Mouse (Mus musculus): Measurements from ENCODE around the gene S100a10.

Gene S100a10

DNA sequence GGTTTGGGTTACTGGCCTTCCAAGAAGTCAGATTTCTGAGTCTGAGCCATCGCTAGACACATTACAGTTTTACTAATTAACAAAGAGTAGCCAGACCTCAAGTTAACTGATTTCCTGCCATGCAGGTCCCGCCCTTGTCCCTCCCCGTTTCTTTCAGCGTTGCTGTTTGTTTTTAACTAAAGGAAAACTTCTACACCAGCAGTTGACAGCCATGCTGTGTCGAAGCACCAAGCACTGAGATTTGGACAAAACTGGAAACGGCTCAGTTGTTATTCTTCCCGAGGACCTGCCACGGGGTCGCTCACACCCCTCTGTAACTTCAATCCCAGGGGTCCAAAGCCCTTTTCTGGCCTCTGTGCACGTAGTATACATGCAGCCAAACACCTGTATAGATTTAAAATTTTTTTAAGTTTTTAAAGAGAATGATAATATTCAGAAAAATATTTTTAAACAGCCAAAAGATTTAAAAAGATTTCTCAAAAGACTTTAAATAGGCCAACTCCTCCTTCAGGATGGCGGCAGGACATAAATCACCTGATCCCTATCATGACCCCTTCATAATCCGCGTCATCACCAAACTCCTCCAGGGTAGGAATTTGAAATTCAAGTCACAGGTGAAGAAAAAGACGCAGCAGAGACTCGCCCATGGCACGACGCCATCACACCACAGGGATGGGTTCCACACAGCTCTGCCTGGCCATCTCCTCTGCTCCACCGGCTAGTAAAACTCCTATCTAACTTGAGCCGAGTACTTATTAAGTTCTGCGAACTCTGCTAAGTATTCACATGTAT lies 6.9 kb upstream of the S100a10 start:
- no peak for DNase-seq (ENCODE audit: low spot score in 2 of 2)

- no peak for DNase-seq (ENCODE audit: low spot score in 2 of 2)
Measured at GRCm38 (mm10) chr3:93548541-93549266, 6.2 kb upstream of the S100a10 start.

DNA sequence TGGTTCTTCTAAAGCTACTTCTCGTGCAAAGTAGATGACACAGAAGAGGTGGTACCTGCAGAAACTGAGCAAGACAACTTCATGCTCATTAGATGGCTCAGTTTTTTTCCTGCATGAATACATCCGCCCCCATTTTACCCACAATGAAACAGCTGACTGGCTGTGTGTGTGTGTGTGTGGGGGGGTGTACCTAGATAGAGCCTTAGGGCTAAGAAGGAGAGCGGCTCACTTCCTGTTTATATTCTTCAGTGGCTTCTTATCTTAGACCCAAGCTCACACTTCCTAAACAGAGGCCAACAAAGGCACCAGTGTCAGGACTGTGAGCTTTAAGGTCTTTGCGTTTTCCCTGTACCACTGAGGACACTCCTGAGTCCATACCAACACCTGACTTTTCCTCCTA lies 4.9 kb upstream of the S100a10 start:
- DNase-seq (ENCODE audit: low spot score in 2 of 2): peak in 1 of 2 experiments; percentile 21

DNA sequence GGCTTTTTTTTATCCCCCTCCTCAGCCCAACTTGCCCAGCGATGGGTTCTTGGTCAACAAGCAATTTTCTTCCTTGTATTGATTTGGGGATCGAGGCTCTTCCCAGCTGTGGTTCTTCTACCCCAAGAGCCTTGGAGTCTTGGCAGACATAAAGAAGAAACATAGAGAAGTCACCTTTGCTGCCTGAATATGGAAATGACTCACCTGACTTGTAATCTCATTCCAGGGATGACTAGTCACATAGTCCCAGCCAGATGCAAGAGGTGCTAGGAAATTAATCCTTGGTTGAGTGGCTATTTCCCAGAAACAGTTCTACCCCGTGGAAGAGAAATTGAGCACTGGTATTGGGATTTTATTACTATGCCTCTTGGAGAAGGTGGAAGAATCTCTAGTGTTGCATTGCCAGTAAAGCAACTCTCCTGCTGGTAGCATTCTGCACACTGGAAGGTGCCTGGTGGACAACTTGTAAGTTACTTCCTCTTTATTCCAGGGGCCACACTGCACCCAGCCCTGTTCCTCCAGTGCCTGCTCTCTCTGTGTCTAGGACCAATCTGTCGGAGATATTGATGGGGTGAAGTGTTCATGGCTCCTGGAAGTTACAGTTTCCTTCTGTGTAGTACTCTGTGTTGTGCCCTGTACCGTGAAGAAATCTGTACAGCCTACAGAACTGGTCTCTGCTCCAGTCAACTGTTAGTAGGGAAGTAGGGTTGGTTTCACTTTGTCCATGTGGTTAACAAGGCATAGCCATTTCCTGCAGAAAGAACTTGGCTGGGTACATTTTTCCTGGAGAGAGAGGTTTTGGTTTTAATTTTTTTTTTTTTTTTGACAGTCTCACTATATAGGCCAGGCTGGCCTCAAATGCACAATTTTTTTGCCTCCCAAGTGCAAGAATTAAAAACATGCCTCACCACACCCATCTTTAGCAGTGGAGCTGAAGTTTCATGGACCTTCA lies 2.7 kb upstream of the S100a10 start:
- no peak for DNase-seq (ENCODE audit: low spot score in 2 of 2)

DNA sequence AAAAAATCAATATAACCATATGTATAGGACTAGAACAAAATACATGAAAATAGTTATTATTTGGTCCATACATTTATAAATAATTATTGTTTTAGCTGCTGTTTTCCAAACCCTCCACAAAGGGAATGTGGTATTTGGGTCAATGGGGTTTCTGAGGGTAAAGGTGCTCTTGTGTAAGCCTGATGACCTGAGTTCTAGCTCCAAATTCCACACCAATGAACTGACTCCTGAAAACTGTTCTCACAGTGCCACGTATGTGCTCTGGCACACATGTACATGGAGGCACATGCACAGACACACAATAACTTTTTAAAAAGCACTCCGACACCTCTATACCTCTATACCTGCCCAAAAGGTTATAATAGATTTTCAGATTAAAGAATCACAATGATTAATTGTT lies 1.6 kb upstream of the S100a10 start:
- DNase-seq (ENCODE audit: low spot score in 2 of 2): no peak

GRCm38 (mm10) chr3:93553765-93554378 lies 1.0 kb upstream of the S100a10 start:
- DNase-seq (ENCODE audit: low spot score in 2 of 2): no peak

DNA sequence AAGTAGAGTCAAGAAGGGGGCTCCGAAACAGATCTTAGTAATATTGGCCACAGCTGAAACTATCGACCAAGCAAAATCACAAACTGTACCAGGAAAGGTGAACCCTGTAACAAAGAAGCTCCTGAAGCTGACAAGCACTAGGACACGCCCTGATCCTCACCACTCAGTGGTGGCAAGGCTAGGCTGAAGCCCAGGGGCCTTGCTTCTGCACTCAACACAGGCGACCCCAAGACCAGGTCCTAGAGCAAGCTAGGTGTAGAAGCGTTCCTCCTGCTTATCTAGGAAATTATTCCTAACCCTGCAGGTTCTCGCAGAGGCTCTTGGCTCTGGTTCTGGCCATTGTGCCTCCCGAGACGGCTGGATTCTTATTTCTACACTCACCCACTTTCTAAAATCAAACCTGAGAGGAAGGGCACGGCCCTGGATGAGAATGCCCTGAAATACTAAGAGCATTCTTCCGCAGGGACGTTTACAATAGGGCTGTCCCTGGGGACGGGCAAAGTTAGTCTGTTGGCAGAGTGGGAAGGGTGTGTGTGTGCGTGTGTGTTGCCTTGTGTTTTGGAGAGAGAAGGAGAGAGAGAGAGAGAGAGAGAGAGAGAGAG lies 400 bp upstream of the S100a10 start:
- DNase-seq (ENCODE audit: low spot score in 2 of 2): no peak

- DNase-seq (ENCODE audit: low spot score in 2 of 2): no peak
Measured at GRCm38 (mm10) chr3:93555878-93556254, 986 bp downstream of the S100a10 start.

- no peak for DNase-seq (ENCODE audit: low spot score in 2 of 2)
Measured at GRCm38 (mm10) chr3:93556599-93556998, 1.7 kb downstream of the S100a10 start.

DNA sequence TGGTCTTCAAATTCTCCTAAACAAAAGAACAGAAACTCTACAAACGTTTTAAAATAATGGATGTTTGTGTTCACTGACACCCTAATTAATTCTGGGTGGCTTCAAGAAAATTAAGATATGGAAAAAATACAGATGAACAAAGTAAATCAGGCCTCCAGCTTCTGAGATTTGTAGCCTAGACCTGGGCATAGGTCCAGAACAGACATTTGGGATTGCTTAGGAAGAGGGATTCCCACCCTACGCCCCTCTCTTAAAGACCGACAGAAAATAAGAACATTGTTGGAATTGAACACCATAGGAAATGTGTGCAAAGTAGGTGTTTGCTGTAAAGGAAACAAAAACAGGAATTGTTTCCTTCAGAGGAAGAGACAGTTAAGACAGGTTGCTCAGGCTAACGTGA lies 2.6 kb downstream of the S100a10 start:
- no peak for DNase-seq (ENCODE audit: low spot score in 2 of 2)

DNA sequence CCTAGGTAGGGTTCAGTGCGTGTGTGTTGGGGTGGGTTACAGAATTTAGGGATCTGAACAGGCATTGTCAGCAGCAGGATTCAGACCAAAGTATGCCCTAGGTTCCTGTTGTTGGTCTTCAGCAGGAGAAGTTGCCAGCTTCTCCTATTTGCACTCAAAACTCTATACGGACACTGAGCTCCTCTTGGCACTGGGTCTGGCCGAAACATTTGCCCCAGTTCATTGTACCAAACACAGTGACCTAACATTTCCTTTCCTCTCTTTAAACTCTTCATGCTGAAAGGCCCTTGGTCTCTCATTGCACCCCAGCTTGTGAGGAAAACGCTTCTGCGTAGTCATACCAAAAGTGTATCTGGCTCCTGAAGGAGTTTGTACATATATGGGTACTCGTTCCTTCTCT lies 5.1 kb downstream of the S100a10 start:
- no peak for DNase-seq (ENCODE audit: low spot score in 2 of 2)

GRCm38 (mm10) chr3:93562372-93562771 lies 7.5 kb downstream of the S100a10 start:
- DNase-seq (ENCODE audit: low spot score in 2 of 2): no peak

GRCm38 (mm10) chr3:93563216-93563615 lies 8.3 kb downstream of the S100a10 start:
- no peak for DNase-seq (ENCODE audit: low spot score in 2 of 2)

GRCm38 (mm10) chr3:93566892-93567291 lies 12.0 kb downstream of the S100a10 start:
- no peak for DNase-seq (ENCODE audit: low spot score in 2 of 2)

- DNase-seq (ENCODE audit: low spot score in 2 of 2): no peak
Measured at GRCm38 (mm10) chr3:93567721-93568120, 12.8 kb downstream of the S100a10 start.

- no peak for DNase-seq (ENCODE audit: low spot score in 2 of 2)
Measured at GRCm38 (mm10) chr3:93568428-93569040, 13.7 kb downstream of the S100a10 start.

- no peak for DNase-seq (ENCODE audit: low spot score in 2 of 2)
Measured at GRCm38 (mm10) chr3:93569046-93569445, 14.2 kb downstream of the S100a10 start.

DNA sequence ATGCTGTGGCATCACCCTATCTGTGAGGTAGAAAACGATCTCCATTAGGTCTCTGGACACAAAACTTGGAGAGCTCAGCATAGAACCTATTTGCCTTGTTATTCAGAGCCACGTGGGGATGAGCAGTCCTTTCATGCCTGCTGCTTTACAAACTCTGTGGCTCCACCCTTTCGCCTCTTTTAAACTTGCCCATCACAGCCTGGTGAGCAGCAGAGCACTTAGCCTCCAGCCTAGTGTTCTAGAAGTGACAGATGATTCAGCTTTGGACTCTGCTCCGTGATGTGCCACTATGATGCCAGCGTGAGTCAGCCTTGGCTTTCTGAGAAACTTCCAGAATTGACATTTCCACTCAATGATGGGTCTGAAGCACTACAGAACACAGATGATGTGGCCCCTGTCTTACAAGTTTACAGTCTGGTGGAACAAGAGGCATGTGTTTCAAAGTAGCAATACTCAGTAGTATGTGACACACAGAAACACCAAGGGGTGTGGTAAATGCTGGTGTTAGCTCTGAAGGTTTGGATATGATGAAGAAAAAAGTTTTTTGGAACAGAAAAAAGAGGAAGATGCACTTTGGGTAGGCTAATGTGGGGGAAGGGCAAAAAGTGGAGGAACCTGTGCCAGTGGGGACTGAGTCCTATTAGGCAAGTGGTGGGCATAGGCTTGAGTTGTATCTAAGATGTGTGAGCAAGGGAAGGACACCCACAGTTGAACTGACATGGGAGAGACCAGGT lies 17.3 kb downstream of the S100a10 start:
- no peak for DNase-seq (ENCODE audit: low spot score in 2 of 2)

- DNase-seq (ENCODE audit: low spot score in 2 of 2): no peak
Measured at GRCm38 (mm10) chr3:93579317-93580038, 24.6 kb downstream of the S100a10 start.

- DNase-seq (ENCODE audit: low spot score in 2 of 2): no peak
Measured at GRCm38 (mm10) chr3:93580039-93580403, 25.1 kb downstream of the S100a10 start.

Measured in spleen, postnatal 14 days (tissue).